Mouse (Mus musculus): ENCODE results near the gene Antxr2. TPM values are rescaled to one million over a fixed set of nuclear protein-coding genes. Genes with fewer than 3 reads are reported as not detected.

Antxr2 gene
- total and polyA plus RNA-seq, 2 experiments from 2014 or later, result 1.1 to 4.4 TPM

DNA sequence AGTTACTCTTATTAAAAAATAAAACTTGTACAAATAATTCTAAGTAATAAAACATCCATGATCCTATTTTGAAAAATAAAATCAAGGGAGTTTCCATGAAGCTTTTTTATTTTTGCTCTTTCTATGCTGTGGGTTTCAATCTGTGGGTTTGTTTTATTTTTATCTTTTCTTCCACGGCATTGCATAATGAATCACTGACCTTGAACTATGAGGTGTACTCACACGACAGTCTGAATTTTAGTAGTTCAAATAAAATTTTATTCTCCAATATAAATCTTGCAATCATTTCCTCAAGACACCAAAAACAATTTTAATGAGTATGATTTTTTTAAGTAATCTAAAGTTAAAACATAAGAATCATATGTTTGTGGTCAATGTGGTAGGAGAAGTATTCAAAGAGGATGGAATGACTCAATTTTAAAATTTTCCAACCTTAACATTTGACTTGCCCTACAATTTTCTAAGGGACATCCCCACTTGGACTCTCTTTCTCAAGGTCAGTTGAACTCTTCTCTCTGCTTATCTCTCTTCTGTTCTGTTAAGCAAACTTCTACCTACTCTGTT lies 31.5 kb downstream of the Antxr2 start:
- TF ChIP-seq CTCF (IDR thresholded peaks at IDR 0.05), result no peak
- WGBS, result 87% methylated on average over 2 of the region's 2 CpGs
- no peaks in the 10 kb centered on the region for H3K9me3 ChIP-seq (ENCODE audit: low read length)

DNA sequence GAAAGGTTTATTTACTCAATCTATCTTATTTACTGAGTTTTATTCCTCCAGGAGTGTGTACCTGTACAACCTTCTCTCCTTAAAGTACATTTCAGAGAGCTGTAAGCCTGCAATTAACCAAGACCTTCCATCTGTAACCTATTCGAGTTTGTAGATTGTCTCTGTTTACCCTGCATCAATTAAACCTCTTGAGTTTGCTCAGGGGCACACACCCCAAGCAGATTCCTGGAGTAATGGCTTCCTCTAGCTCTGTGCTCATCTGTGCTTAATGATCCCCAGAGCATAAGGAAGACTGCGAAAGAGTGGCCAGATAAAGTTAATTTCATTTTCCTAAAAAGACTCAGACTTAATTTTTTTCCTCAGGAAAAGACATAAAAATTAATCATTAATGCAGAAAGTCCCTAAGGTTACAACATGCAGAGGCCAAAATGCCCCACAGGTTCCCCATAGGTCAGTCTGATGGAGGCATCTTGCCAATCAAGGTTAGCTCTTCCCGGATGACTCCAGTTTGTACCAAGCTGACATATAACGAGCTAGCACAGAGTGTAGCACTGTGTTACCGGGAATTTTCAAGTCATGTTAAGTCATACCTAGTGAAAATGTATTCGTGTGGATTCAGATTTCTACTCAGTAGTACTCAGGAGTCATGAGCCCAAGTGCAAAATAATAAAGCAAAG lies 34.2 kb downstream of the Antxr2 start:
- Histone ChIP-seq H3K27ac (ENCODE audit: low read depth, low read length) (no peak overlapping the region), H3K4me2 (ENCODE audit: low read depth, low read length, poor library complexity, severe bottlenecking) (no peak overlapping the region), H3K9me3 (ENCODE audit: low read length) (no peaks in the 10 kb centered on the region), H3K4me3 (ENCODE audit: low read depth, low read length) (no peak overlapping the region), H3K27me3 (ENCODE audit: insufficient read depth, low read length) (no peaks in the 10 kb centered on the region), H3K9ac (replicated peaks; ENCODE audit: low read length, poor library complexity, severe bottlenecking) (no peak overlapping the region), H3K4me1 (ENCODE audit: insufficient read depth, low read length) (no peaks in the 10 kb centered on the region), H3K36me3 (ENCODE audit: insufficient read depth, low read length) (no peaks in the 10 kb centered on the region)
- ATAC-seq (ENCODE audit: low FRiP score) (no peak), DNase-seq (ENCODE audit: low spot score) (no peak)
- TF ChIP-seq CTCF (IDR thresholded peaks at IDR 0.05), result no peak
- WGBS, result 68% methylated on average over 6 of the region's 6 CpGs

More for the DNA sequence above, 31.5 kb downstream of the Antxr2 start:
- Histone ChIP-seq H3K9ac (replicated peaks; ENCODE audit: low read length, poor library complexity, severe bottlenecking) (no peak overlapping the region), H3K27ac (ENCODE audit: low read depth, low read length) (no peak overlapping the region), H3K4me1 (ENCODE audit: insufficient read depth, low read length) (no peaks in the 10 kb centered on the region), H3K27me3 (ENCODE audit: insufficient read depth, low read length) (no peaks in the 10 kb centered on the region), H3K36me3 (ENCODE audit: insufficient read depth, low read length) (no peaks in the 10 kb centered on the region), H3K4me2 (ENCODE audit: low read depth, low read length, poor library complexity, severe bottlenecking) (no peak overlapping the region), H3K4me3 (ENCODE audit: low read depth, low read length) (no peak overlapping the region)
- ATAC-seq (ENCODE audit: low FRiP score) (no peak), DNase-seq (ENCODE audit: low spot score) (no peak)

DNA sequence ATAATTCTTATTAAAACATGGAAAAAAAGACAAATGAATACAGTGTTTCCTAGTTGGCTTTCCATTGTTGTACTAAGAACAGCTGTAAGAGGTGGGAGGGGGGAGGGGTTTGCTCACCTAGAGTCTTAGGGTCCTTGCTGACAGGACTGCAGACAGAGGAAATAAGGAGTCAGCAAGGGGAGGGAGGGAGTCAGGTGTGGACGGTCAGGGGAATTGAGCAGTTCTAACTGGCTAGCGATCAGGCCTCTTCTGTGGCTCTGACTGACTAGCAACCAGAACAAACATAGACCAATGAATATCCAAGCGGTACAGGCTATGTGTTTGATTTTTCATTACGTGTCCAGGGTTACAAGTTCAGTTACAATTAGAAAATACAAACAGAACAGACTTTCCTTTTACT lies 35.0 kb downstream of the Antxr2 start:
- 73% methylated on average over 4 of the region's 4 CpGs for WGBS
- no peak overlapping the region for H3K9ac ChIP-seq (replicated peaks; ENCODE audit: low read length, poor library complexity, severe bottlenecking)
- no peaks in the 10 kb centered on the region for H3K9me3 ChIP-seq (ENCODE audit: low read length)
- no peak for DNase-seq (ENCODE audit: low spot score)
- H3K36me3 ChIP-seq (ENCODE audit: insufficient read depth, low read length), result no peaks in the 10 kb centered on the region
- H3K27me3 ChIP-seq (ENCODE audit: insufficient read depth, low read length), result no peaks in the 10 kb centered on the region
- H3K27ac ChIP-seq (ENCODE audit: low read depth, low read length), result no peak overlapping the region
- H3K4me3 ChIP-seq (ENCODE audit: low read depth, low read length), result no peak overlapping the region
- no peak for TF ChIP-seq CTCF (IDR thresholded peaks at IDR 0.05)
- H3K4me1 ChIP-seq (ENCODE audit: insufficient read depth, low read length), result no peaks in the 10 kb centered on the region
- H3K4me2 ChIP-seq (ENCODE audit: low read depth, low read length, poor library complexity, severe bottlenecking), result no peak overlapping the region
- no peak for ATAC-seq (ENCODE audit: low FRiP score)

DNA sequence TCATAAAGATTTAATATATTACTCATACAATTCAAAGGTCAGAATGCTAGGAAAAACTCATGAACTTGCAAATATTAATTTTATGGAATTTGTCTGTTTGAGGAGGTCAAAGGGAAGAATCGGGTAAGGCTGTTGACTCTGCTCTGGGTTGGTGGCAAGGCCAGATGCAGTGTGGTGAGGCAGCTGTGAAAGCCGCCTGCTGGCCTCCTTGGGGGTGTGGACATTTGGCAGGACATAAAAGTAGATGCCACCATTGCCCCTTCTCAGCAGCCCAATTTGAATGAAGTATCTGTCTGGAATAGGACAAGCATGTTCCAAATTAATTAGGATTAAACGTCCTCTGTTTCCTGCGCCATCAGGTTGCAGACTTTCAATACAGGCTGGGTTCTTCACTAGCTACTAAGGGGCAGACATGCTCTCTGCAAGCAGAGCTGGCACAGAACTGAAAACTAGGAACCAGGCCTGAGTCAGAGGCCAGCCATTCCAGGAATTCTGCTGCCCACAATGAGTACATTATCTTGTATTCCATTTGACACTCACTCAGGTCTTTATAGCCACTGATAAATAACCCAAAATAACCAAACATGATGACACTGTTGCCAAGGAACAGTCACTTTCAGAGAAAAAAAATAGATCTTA lies 44.1 kb downstream of the Antxr2 start:
- no peak for TF ChIP-seq CTCF (IDR thresholded peaks at IDR 0.05)
- no peaks in the 10 kb centered on the region for H3K36me3 ChIP-seq (ENCODE audit: insufficient read depth, low read length)
- no peak overlapping the region for H3K9ac ChIP-seq (replicated peaks; ENCODE audit: low read length, poor library complexity, severe bottlenecking)
- no peaks in the 10 kb centered on the region for H3K27me3 ChIP-seq (ENCODE audit: insufficient read depth, low read length)
- 82% methylated on average over 4 of the region's 4 CpGs for WGBS
- DNase-seq (ENCODE audit: low spot score) (no peak), ATAC-seq (ENCODE audit: low FRiP score) (no peak)
- no peak overlapping the region for H3K4me2 ChIP-seq (ENCODE audit: low read depth, low read length, poor library complexity, severe bottlenecking)
- no peaks in the 10 kb centered on the region for H3K4me1 ChIP-seq (ENCODE audit: insufficient read depth, low read length)
- H3K27ac ChIP-seq (ENCODE audit: low read depth, low read length), result no peak overlapping the region
- H3K9me3 ChIP-seq (ENCODE audit: low read length), result no peaks in the 10 kb centered on the region
- H3K4me3 ChIP-seq (ENCODE audit: low read depth, low read length), result no peak overlapping the region

DNA sequence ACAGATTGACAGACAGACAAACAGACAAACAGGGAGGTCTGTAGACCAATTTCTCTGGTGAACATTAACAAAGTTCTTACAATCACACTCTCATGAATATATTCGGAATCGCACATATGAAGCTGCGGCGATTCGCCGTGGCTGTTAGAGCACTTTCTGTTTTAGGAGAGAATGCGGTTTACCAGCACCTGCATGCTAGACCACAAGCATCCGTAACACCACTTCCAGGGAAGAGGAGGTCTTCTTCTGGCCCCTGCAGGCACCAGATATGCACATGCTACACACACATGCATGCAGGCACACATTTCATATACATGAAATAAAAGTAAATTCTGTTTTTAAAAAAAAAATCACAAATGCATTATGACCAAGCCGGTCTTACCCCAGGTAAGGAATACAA lies 47.5 kb downstream of the Antxr2 start:
- Histone ChIP-seq H3K4me3 (ENCODE audit: low read depth, low read length) (no peak overlapping the region), H3K36me3 (ENCODE audit: insufficient read depth, low read length) (no peaks in the 10 kb centered on the region), H3K4me2 (ENCODE audit: low read depth, low read length, poor library complexity, severe bottlenecking) (no peak overlapping the region), H3K9me3 (ENCODE audit: low read length) (no peaks in the 10 kb centered on the region), H3K4me1 (ENCODE audit: insufficient read depth, low read length) (no peaks in the 10 kb centered on the region), H3K9ac (replicated peaks; ENCODE audit: low read length, poor library complexity, severe bottlenecking) (no peak overlapping the region), H3K27ac (ENCODE audit: low read depth, low read length) (no peak overlapping the region), H3K27me3 (ENCODE audit: insufficient read depth, low read length) (no peaks in the 10 kb centered on the region)
- DNase-seq (ENCODE audit: low spot score) (no peak), ATAC-seq (ENCODE audit: low FRiP score) (no peak)
- WGBS, result 97% methylated on average over 9 of the region's 9 CpGs
- TF ChIP-seq CTCF (IDR thresholded peaks at IDR 0.05), result no peak

DNA sequence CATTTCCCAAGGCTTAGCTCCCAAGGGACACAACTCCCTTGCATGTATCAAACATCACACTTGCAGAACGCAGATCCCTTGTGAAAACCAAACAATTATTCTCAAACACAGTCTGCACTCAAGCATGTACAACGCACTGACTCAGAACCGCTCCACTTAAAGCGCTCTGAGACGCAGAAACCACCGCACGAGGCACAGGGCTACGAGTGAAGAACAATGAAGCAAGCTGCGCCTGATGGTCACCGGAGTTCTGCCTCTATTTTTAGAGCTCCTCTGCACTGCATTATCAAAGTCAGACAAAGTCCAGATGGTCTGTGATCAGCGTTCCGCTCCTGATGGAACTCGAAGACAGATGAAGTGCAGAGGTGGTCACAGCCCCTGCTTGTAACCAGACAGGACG lies 50.4 kb downstream of the Antxr2 start:
- ATAC-seq (ENCODE audit: low FRiP score) (peak; percentile 23; the same call in 1 of the 2 replicates), DNase-seq (ENCODE audit: low spot score) (peak; percentile 24)
- 45% methylated on average over 14 of the region's 14 CpGs for WGBS
- Histone ChIP-seq H3K27ac (ENCODE audit: low read depth, low read length) (no peak overlapping the region), H3K4me3 (ENCODE audit: low read depth, low read length) (peak overlapping the region; percentile 14), H3K4me2 (ENCODE audit: low read depth, low read length, poor library complexity, severe bottlenecking) (peak overlapping the region; percentile 50), H3K9ac (replicated peaks; ENCODE audit: low read length, poor library complexity, severe bottlenecking) (no peak overlapping the region), H3K4me1 (ENCODE audit: insufficient read depth, low read length) (no peaks in the 10 kb centered on the region), H3K36me3 (ENCODE audit: insufficient read depth, low read length) (no peaks in the 10 kb centered on the region), H3K9me3 (ENCODE audit: low read length) (no peaks in the 10 kb centered on the region), H3K27me3 (ENCODE audit: insufficient read depth, low read length) (no peaks in the 10 kb centered on the region)
- TF ChIP-seq CTCF (IDR thresholded peaks at IDR 0.05), result no peak
